Mouse (Mus musculus) gastrocnemius, adult 18-20 months (tissue): ENCODE results near the gene Cmip. TPM values are rescaled to one million over a fixed set of nuclear protein-coding genes. Genes with fewer than 3 reads are reported as not detected.

ENCODE experiments used
- DNase-seq: peaks from one replicate; pipeline ENCODE4 v3.0.0; 2021; ENCODE audit warnings: low spot score
- total RNA-seq, 2 experiments: library from RNA; stranded (reverse); gene quantifications; 2 replicates each; pipeline ENCODE4 v1.2.3; 2021

Gene Cmip
- total RNA-seq, 2 experiments from 2014 or later, result 6.8 to 8.5 TPM

GRCm38 (mm10) chr8:117345376-117345775, 88.5 kb downstream of the Cmip start:
- no peak for DNase-seq

- no peak for DNase-seq
These were observed 90.7 kb downstream of the Cmip start for GRCm38 (mm10) chr8:117347556-117347955.

GRCm38 (mm10) chr8:117348718-117349394, 92.0 kb downstream of the Cmip start:
- no peak for DNase-seq

- no peak for DNase-seq
These were observed 92.7 kb downstream of the Cmip start for GRCm38 (mm10) chr8:117349541-117349940.

GRCm38 (mm10) chr8:117352098-117352497, 95.2 kb downstream of the Cmip start:
- no peak for DNase-seq

GRCm38 (mm10) chr8:117355111-117355831, 98.4 kb downstream of the Cmip start:
- no peak for DNase-seq

GRCm38 (mm10) chr8:117356109-117356672, 99.3 kb downstream of the Cmip start:
- no peak for DNase-seq

GRCm38 (mm10) chr8:117357491-117358467, 100.9 kb downstream of the Cmip start:
- DNase-seq, result no peak

- no peak for DNase-seq
These were observed 103.5 kb downstream of the Cmip start for GRCm38 (mm10) chr8:117360172-117360930.

- no peak for DNase-seq
These were observed 105.0 kb downstream of the Cmip start for GRCm38 (mm10) chr8:117361595-117362437.

- no peak for DNase-seq
These were observed 105.5 kb downstream of the Cmip start for GRCm38 (mm10) chr8:117362438-117362726.

- no peak for DNase-seq
These were observed 106.4 kb downstream of the Cmip start for GRCm38 (mm10) chr8:117363291-117363690.

- DNase-seq, result no peak
These were observed 107.7 kb downstream of the Cmip start for GRCm38 (mm10) chr8:117364374-117365160.

- DNase-seq, result no peak
These were observed 109.6 kb downstream of the Cmip start for GRCm38 (mm10) chr8:117366475-117366874.

- no peak for DNase-seq
These were observed 110.6 kb downstream of the Cmip start for GRCm38 (mm10) chr8:117367441-117367840.

GRCm38 (mm10) chr8:117368781-117369180, 111.9 kb downstream of the Cmip start:
- DNase-seq, result no peak

- no peak for DNase-seq
These were observed 113.1 kb downstream of the Cmip start for GRCm38 (mm10) chr8:117370009-117370408.

GRCm38 (mm10) chr8:117371189-117371588, 114.3 kb downstream of the Cmip start:
- DNase-seq, result no peak

GRCm38 (mm10) chr8:117372070-117372469, 115.2 kb downstream of the Cmip start:
- DNase-seq, result no peak
